Mouse (Mus musculus) brown adipose tissue, adult 24 weeks (tissue): Measurements from ENCODE around the gene Sprr3. TPM values are rescaled to one million over a fixed set of nuclear protein-coding genes. Genes with fewer than 3 reads are reported as not detected.
"Not testable (repeated sequence)": the region's sequence is repeated elsewhere in the genome, so short reads cannot be mapped to it uniquely, and the experiment has no call there.

ENCODE experiments used
- H3K27ac ChIP-seq: fragments of 200-500 bp; replicated peaks from 2 replicates; pipeline ENCODE4 v1.5.1; 2012; ENCODE audit warnings: low read depth, mild to moderate bottlenecking, low read length
- H3K4me1 ChIP-seq: fragments of 200-500 bp; 2 replicates; pipeline ENCODE4 v1.6.1; 2012; ENCODE audit warnings: low read length, mixed read lengths; ENCODE audit not compliant: control insufficient read depth, insufficient read depth, insufficient read length
- H3K4me3 ChIP-seq: fragments of 200-500 bp; 2 replicates; pipeline ENCODE4 v1.5.1; 2012; ENCODE audit warnings: low read depth, mild to moderate bottlenecking, low read length, moderate library complexity; ENCODE audit not compliant: insufficient read depth
- polyA plus RNA-seq: library from polyadenylated mRNA; stranded (reverse); fragments of >200 nt; gene quantifications from 2 replicates; pipeline ENCODE4 v1.2.4, GENCODE M21; 2012; ENCODE audit not compliant: missing spikeins, insufficient read depth, insufficient read length

Sprr3 gene
- not detected in 2 replicates for polyA plus RNA-seq

DNA sequence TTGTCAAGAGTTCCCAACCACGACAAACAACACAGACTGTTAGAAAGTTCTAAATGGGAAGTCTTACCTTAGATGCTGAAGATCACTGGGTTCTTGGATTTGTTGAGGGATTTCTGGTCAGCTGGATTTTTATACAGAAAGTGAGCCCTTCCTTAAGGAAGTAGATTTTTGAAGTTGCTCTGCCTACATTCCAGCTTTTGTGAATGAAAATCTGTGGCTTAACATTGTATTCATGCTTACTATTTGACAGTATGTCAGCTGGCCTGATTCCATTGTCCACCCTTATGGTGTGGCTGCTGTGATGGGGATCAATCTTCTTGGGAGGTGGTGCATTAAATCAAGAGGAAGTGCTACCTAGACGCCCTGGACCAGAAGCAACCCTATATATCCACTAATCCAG is at the start of gene Sprr3:
Gene Sprr3 (minus strand): TSS at position 101 of the 400 bp plus-strand sequence.
- no peaks in the 10 kb centered on the region for H3K4me1 ChIP-seq
- H3K4me3 ChIP-seq: no peak within 1 kb of the TSS
- no peak within 1 kb of the TSS for H3K27ac ChIP-seq

DNA sequence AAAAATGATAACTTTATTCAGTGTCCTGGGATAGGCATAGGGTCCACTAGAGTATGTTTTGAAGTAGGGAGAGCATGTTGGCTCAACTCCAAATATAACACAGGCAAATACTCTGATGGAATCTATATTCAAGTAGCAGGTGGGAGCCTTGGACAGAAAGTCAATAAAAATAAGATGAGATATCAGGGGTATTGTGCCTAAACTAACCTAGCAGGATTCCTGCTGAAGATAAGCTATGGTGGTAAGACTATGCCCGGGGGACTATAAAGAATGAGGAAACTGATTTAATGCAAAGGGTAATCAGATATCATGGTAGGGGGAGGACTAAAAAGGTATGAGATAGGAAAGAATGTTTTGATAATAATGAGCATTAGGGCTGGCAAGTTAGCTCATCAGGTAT is 49.7 kb upstream of the Sprr3 start:
- no peak overlapping the region for H3K4me3 ChIP-seq
- no peaks in the 10 kb centered on the region for H3K4me1 ChIP-seq

GRCm38 (mm10) chr3:92503528-92503927 is 45.0 kb upstream of the Sprr3 start:
- Histone ChIP-seq H3K27ac (no peak overlapping the region), H3K4me3 (no peak overlapping the region), H3K4me1 (no peaks in the 10 kb centered on the region)

More for the DNA sequence above, 49.7 kb upstream of the Sprr3 start:
- H3K27ac ChIP-seq: no peak overlapping the region

DNA sequence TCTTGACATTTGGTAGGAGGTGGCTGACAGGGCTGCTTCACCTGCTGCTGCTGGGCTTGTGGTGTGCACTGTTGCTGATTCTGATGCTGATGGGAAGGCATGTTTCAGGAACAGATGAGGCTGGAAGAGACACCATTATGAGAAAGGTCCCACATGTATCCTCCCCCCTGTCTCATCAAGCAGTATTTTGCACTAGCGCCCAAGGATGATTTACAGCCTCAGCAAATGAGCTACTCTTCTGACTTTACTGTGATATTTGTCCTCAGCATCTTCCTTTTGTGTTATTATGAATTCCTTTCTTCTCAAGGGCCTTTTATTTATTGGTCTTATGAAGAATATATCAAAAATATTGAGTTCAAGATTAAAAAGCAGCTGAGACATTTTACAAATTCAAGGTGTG is 41.9 kb upstream of the Sprr3 start, which contains the start of gene Sprr4:
Gene Sprr4 (minus strand): TSS at position 101 of the 400 bp plus-strand sequence.
- Histone ChIP-seq H3K4me3 (no peak within 1 kb of the TSS), H3K4me1 (no peaks in the 10 kb centered on the region), H3K27ac (no peak within 1 kb of the TSS)

DNA sequence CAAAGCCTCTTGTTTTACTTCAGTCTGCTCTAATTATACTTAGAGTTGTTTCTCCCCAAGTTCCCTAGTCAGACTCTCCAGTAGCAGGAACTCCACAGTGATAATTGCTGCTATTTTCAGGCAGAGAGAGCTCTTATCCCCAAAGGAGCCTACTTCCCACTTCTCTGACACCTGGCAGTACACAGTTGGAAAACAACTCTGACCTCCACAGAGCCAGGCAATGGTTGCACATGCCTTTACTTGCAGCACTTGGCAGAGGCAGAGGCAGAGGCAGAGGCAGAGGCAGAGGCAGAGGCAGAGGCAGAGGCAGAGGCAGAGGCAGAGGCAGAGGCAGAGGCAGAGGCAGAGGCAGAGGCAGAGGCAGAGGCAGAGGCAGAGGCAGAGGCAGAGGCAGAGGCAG is 31.7 kb upstream of the Sprr3 start:
- H3K4me3 ChIP-seq, H3K27ac ChIP-seq: not testable (repeated sequence)

GRCm38 (mm10) chr3:92486307-92486706 is 27.8 kb upstream of the Sprr3 start:
- no peaks in the 10 kb centered on the region for H3K4me1 ChIP-seq

More for the DNA sequence above, 31.7 kb upstream of the Sprr3 start:
- not testable (repeated sequence) for H3K4me1 ChIP-seq

DNA sequence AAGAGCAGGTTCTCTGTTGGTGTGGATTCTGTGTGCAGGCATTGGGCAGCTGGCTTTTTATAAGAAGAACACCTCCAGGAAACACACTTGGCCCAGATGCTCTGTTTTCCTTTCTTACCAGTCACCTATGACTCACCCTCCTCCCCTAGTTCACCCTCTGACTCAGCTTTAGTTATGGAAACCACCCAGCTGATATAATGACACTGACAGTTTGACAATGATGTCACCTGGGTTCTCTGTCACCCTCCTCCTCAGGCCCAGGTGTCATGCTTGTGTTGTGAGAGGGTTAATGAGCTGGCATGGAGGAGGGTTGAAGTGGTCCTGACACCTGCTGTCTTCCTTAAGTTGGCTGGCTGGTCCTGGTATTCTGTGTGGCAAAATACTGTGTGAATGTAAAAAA is 27.3 kb upstream of the Sprr3 start, which contains the start of gene Sprr1a:
Gene Sprr1a (minus strand): TSS at position 33 of the 400 bp plus-strand sequence.
- Histone ChIP-seq H3K27ac (no peak within 1 kb of the TSS), H3K4me3 (no peak within 1 kb of the TSS), H3K4me1 (no peaks in the 10 kb centered on the region)

More at GRCm38 (mm10) chr3:92486307-92486706, 27.8 kb upstream of the Sprr3 start:
- Histone ChIP-seq H3K4me3 (no peak overlapping the region), H3K27ac (no peak overlapping the region)

- H3K27ac ChIP-seq, H3K4me3 ChIP-seq, H3K4me1 ChIP-seq: not testable (repeated sequence)
Observed at GRCm38 (mm10) chr3:92481249-92481648, 22.7 kb upstream of the Sprr3 start.

GRCm38 (mm10) chr3:92470111-92470510 is 11.6 kb upstream of the Sprr3 start:
- no peaks in the 10 kb centered on the region; the same call in 1 of the 2 replicates for H3K4me1 ChIP-seq
- no peak overlapping the region for H3K4me3 ChIP-seq
- H3K27ac ChIP-seq: no peak overlapping the region

- H3K4me3 ChIP-seq: no peak overlapping the region
- no peak overlapping the region; the same call in 1 of the 2 replicates for H3K27ac ChIP-seq
- no peaks in the 10 kb centered on the region; the same call in 1 of the 2 replicates for H3K4me1 ChIP-seq
Observed at GRCm38 (mm10) chr3:92467424-92467823, 8.9 kb upstream of the Sprr3 start.

DNA sequence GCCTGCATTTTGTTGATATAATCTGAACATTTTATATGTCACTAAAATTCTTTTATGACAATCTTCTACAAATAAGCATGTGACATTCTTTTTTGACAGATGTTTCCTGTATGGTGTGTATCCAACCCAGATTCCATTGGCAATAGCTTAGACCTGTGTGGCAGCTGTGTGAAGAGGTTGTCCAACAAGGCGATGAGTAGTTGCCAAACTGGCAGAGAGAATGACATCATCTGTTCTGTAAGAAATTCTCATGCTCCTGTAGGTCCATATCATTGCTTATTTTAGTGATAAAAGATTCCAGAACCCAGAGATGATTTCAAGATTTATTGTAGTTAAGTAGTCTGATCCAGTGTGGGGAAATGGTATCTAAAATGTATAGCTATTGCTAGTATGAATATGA is 8.1 kb upstream of the Sprr3 start:
- no peak overlapping the region for H3K4me3 ChIP-seq
- no peaks in the 10 kb centered on the region; the same call in 1 of the 2 replicates for H3K4me1 ChIP-seq
- H3K27ac ChIP-seq: no peak overlapping the region

DNA sequence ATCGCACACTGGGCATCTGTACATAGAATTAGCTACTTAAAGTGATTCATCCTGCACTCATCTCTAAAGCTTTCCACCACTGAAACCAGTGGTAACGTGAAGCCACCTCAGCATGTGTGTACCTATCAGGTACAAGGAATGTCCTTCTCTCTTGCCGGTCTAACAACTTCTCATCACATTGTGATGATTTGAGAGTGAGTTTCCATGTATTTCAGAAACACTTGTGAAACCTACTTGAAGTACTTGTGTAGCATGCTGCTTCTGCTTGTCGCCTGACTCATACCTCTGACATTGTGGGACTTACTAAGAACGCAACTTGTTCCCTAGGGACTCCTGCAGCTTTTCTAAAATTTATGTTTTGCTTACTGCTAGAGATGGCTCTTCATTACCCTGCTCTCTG is 3.4 kb downstream of the Sprr3 start:
- H3K4me1 ChIP-seq: no peaks in the 10 kb centered on the region
- no peak overlapping the region for H3K4me3 ChIP-seq
- H3K27ac ChIP-seq: no peak overlapping the region

GRCm38 (mm10) chr3:92440177-92440576 is 18.3 kb downstream of the Sprr3 start:
- Histone ChIP-seq H3K4me1 (no peaks in the 10 kb centered on the region), H3K4me3 (no peak overlapping the region), H3K27ac (no peak overlapping the region)

GRCm38 (mm10) chr3:92438689-92439088 is 19.8 kb downstream of the Sprr3 start, which contains the start of gene Sprr1b:
Sprr1b (minus strand) TSS chr3:92438789.
- no peak within 1 kb of the TSS for H3K27ac ChIP-seq
- no peaks in the 10 kb centered on the region for H3K4me1 ChIP-seq
- no peak within 1 kb of the TSS for H3K4me3 ChIP-seq

DNA sequence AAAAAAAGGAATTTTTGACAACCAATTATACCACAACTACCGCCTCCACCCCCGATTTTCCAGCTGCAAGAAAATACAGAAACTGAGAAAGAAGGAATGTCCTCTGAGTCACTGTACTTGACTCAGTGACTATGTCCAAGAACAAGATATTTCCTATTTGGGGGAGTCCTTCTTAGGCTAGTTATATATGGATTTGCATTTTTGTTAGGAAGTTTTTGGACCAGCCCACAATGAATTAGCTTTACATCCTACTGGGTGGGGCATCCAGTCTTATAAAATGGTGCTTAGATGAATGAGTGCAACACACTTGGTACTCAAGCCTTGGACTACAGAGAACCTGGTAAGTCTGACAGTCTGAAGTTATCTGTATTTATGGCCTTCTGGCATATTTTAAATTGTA is 26.2 kb downstream of the Sprr3 start, which contains the start of gene Sprr2k:
Gene Sprr2k (plus strand): TSS at position 301 of the 400 bp plus-strand sequence.
- H3K4me3 ChIP-seq: no peak within 1 kb of the TSS
- H3K4me1 ChIP-seq: no peaks in the 10 kb centered on the region
- no peak within 1 kb of the TSS for H3K27ac ChIP-seq

DNA sequence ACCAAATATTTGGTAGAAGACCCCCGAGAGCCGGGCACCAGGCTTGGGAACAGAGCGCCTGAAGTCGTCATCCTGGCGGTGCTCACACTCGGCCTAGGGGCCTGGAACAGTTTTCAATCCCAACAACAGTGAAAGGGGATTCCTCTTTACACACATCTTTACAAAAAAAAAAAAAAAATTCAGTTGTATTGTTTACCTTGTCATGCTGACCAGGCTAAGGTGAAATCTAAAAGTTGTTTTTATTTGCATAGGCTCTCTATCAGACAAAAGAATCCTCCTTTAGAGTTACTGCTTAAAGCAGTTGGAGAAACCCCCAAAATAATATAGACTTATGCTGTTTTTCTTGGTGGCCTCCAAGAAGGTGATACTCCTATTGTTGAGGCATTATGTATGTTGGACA is 29.2 kb downstream of the Sprr3 start, which contains the start of gene Gm9774:
Gene Gm9774 (minus strand): TSS at position 101 of the 400 bp plus-strand sequence.
- Histone ChIP-seq H3K4me1 (no peaks in the 10 kb centered on the region), H3K4me3 (no peak within 1 kb of the TSS), H3K27ac (no peak within 1 kb of the TSS)
